Mouse (Mus musculus): ENCODE results near the gene Gm10577.

Gene Gm10577

DNA sequence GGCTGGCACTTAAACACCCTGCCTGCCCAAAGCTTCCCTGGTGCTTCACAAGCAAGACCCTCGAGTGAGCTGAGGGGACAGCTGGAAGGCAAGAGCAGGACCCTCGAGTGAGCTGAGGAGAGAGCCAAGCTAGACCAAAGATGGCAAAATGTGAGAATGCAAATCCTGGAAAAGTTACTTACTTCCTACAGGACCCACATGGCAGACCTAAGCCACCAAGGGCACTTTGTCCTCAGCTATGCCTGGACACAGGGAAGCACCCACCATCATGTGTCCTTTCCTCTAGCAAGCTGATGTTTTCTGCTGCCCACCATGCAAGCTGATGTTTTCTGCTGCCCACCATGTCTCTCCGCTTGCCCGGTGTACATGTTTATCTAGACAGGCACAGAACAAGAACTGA is at the start of gene Gm10577:
Gene Gm10577, minus strand, starts transcription at position 101 of the 400 bp plus-strand sequence.
- no peak for DNase-seq (ENCODE audit: low spot score in 2 of 2)

DNA sequence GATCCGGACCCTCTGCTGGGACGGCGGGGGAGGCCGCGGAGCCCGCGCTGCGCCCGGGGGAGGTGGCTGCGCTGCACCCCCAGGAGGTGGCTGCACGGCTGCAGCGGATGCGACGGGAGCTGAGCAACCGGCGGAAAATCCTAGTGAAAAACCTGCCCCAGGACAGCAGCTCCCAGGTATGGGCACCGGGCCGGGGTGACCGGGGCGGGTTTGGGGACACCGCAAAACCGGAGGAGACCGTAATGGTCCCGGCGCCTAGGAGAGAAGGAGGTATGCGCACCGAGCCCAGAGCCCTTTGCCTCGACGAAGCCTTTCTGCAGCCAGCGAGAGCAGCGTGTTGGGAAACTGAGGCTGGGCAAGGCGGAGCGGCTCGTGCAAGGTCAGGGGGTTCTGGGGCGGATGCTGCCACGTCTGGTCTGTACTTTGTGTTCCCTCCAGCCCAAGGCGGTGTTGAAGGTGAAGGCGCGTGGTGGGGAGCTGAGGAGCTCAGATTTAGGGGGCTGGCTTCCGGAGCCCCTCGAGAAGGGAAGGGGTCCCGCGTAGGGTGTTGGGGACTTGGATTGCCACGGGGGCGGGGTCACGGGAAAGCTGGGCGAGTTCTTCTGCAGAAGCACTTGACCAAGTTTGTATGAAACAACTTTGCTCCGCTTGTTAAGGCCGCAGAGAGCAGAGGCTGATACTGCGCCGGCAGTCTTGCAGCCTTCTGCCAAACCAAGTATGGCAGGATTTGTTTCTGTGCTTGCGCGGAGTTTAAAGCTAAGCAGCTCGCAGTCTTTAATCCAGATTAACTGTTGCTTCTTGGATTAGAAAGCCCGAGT is 48.9 kb upstream of the Gm10577 start:
- peak; percentile 21 for DNase-seq (ENCODE audit: low spot score in 2 of 2)

- peak; percentile 30 to 60 for DNase-seq (ENCODE audit: low spot score in 2 of 2)
Observed at GRCm38 (mm10) chr4:101068786-101069153, 48.3 kb upstream of the Gm10577 start, which contains the start of gene Raver2. Gene Raver2 (plus strand): TSS chr4:101068983.

DNA sequence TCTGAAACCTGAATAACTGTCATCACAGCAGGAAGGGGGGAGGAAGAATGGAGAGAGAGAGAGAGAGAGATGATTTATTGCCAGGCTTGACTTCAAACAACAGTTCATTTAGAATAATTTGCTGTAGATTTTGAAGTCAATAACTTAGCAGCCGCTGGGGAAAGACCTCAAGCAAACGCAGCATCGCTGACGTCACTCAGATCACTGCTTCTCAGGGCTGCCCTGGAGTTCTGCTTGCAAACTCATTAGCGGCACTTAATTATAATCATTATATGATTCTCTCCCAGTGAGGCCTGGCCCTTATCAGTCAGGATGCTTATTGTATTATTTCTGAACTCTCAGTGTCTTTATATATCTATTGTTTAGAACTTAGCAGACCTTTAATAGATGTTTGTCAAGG is 45.9 kb upstream of the Gm10577 start:
- DNase-seq (ENCODE audit: low spot score in 2 of 2): no peak

DNA sequence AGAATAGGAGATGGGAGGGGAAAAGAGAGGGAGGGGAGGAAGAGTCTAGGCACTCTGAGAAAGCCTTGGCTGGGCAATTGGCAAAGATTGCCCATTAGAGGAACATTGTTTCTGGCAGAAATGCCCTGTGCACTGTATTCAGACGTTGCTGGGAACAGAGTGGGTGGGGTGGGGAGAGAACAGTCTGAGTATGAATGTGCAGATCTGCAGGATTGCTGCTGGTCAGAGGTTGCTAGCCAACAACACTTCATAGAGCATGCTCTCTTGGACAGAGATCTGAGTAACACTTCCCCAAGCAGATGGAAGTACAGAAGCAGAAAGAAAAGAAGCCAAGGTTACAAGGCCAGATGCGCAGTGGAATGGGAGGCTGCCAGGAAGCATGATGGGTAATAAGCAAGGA is 41.6 kb upstream of the Gm10577 start:
- DNase-seq (ENCODE audit: low spot score in 2 of 2): no peak

DNA sequence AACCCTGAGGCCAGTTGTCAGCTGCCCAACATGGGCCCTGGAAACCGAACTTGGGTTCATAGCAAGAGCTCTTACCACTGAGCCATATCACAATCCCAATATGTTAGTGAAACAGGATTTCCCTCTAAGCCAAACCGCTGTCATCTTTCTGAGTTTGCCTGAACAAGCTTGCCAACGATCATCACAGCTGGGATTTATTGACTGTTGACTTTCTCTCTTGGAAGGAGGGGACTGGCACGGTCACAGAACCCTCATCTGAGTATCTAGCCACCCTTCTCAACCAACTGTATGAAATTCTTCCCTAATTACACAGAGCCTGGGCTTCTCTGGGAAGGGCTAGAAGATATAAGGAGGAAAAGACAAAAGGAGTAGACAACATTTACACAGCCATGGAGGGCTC is 26.1 kb upstream of the Gm10577 start:
- DNase-seq (ENCODE audit: low spot score in 2 of 2): no peak

GRCm38 (mm10) chr4:101044149-101044548 is 23.7 kb upstream of the Gm10577 start:
- no peak for DNase-seq (ENCODE audit: low spot score in 2 of 2)

DNA sequence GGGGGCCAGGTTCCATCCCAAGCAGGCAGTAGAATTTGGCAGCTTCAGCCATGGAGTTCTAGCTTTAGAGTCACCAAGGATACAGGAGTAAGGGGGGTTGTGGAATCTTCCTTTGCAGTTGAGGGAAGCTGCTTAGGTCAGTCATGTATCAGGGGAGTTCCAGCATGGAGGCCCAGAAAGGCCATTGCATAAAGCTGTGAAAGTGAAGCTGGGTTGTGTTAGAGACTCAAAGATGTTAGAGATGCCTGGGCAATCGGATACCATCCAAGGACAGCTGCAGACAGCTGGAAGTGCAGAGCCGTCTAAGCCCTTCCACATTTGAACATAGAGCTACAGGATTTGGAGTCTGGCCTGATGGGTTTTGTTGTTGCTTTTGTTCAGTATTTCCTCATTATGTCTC is 23.2 kb upstream of the Gm10577 start:
- DNase-seq (ENCODE audit: low spot score in 2 of 2): no peak

DNA sequence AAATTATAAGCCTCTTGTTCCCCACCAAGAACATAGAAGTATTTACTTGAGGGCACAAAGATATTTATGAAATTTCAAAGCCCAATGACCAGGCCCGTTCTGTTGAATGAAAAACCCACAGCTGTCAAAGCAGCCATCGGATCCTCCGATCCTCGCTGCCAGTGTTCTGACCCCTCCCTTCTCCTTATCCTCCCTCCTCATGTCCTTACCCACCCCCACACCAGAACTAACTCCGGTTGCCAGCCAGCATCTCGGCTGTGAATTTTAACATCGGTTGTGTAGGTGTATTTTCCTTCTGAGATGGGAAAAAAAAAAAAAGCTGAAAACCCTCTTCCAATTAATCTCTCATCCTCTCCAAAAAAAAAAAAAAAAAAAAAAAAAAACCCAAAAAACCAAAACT is 16.7 kb upstream of the Gm10577 start:
- no peak for DNase-seq (ENCODE audit: low spot score in 2 of 2)

DNA sequence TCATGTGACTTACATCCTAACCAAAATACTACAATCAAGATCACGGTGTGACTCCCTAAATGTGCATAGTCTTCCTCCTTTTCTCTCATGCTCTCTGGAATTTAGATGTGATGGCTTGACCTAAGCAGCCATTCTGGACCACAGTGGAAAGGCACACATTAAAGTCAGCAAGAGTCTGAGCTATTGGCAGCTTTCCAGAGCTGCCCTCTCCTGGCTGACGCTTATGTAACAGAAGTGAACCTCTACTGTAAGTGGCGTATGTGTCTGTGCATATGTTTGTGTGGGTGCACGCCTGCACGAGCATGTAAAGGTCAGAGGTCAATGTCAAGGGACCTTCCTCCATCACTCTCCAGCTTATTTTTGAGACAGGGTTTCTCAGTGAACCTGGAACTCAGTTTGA is 14.6 kb upstream of the Gm10577 start:
- no peak for DNase-seq (ENCODE audit: low spot score in 2 of 2)

DNA sequence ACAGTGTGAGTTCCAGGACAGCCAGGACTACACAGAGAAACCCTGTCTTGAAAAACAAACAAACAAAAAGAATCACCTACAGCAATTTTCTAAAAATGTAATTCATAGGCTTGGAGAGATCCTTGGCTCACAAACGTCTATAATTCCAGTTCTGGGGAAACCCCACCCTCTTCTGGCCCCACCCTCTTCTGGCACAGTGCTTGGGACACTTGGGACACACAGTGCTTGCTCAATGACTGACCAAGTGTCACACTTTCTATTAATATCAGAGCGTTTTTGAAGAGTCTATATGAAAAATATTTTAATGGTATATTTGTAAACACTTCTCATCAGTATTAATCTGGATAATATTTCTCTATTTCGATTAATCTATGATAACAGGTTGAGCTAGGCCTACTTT is 12.6 kb upstream of the Gm10577 start:
- DNase-seq (ENCODE audit: low spot score in 2 of 2): no peak

DNA sequence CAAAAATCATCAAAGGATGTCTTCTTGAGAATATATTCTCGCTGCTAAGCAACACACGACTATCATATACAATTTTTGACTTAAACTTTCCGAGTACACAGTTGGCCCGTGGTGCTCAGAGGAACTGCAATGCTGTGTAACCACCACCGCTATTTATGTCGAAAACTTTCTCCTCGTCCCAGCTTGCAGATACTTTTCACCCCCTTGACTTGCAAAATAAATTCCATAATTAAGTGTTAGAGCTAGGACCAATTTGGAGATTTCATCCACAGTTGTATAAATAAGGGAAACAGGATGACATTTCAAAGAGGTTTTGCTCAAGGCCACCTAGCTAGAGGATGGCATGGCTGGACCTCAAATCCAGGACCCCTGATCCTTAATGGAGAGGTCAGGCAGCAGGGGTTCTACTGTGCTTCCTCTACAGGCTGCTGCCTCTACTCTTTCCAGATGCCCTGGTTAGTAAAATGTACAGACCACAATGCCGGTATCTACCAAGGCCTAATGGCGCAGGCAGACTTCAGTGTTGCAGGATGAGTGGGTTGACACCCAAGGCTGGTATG is 7.4 kb upstream of the Gm10577 start:
- no peak for DNase-seq (ENCODE audit: low spot score in 2 of 2)

DNA sequence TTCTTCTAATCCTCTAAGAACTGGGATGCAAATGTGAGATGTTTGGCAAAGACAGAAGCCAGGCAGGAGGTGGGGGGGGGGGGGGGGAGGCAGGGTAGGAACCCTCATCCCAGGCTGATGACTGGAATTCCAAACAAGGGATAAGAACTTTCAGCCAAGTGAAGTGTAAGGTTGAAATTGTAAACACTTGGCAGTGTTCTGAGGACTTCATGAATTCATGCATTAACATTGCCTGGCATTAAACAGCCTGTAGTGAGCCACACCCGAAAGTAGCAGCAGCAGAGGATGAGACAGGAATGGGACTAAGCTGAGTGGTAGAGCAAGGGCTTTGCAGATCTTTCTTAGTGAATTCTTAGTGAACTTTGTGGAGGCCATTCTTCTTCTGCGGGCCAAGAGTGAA is 6.5 kb upstream of the Gm10577 start:
- DNase-seq (ENCODE audit: low spot score in 2 of 2): no peak

DNA sequence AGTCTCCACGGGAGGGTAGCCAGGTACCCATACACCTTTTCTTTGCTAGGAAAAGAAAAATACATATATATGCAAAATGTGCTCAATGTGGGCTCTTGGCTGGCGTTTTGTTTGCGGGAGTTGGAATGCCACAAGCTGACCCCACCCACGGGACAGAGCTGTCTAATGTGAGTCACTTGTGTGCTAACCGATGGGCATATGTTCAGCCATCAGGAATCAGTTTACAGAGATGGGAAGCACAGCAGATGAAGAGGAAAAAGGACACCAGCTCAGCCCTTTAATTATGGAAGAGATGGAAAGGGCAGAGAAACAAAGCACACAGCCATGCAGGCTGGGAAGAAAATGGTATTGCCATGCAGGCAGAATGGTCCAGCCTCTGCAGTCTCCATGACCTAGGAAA is 6.1 kb upstream of the Gm10577 start:
- DNase-seq (ENCODE audit: low spot score in 2 of 2): no peak

DNA sequence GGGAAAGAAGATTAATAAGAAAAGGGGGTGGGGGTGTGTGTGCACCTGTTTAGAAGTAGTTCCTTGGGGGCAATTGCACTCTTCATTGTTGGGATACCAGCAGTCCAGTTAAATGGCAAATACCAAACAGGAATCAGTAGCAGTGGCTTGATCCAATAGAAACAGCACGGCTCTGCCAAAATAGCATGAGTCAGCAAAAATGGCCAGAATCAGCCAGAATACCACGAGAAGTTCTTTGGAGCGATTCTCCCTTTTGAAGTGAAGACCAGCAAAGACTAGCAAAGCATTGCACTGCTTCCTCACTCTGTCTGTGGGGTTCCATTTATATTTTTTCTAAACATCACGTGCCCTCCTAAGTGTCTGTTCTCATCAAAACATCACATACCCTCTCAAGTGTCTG is 2.7 kb downstream of the Gm10577 start:
- no peak for DNase-seq (ENCODE audit: low spot score in 2 of 2)

GRCm38 (mm10) chr4:101009092-101009491 is 11.4 kb downstream of the Gm10577 start:
- no peak for DNase-seq (ENCODE audit: low spot score in 2 of 2)

DNA sequence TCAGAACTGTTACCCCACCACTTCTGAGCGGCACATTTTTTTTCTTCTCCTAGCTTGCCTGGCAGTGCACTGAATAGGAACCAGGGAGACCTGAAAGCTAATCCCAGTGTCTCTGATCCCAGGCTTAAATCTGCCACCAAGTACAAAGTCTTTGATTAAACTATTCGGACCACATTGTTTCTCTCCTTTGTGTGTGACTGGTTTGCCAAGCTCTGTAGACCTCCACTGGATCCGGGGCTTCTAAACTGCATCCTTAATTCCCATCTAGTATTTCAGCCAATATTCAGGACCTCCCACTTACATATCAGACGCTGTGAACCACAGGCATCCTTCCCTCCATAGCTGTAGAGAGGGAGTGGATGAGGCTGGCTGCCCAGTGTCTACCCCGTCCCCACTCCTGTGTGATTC is 12.1 kb downstream of the Gm10577 start:
- no peak for DNase-seq (ENCODE audit: low spot score in 2 of 2)

DNA sequence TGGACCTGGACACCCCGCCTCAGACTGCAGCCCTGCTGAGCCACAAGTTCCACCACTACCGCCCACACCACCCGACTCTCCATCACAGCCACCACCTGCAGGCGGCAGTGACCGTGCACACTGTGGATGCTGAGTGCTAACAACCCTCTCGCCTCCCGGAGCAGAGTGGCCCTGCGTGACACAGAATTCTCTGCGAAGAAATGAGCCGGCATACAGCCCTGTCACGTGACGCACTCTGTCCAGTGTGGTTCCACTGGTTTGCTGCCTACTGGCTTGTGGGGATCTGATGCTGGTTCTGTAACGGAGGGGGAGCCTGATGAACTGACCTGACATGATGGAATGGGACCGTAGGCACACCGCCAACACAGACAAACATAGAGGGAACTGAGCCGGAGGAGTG is 17.5 kb downstream of the Gm10577 start:
- no peak for DNase-seq (ENCODE audit: low spot score in 2 of 2)

- no peak for DNase-seq (ENCODE audit: low spot score in 2 of 2)
Observed at GRCm38 (mm10) chr4:101001073-101001472, 19.4 kb downstream of the Gm10577 start.

GRCm38 (mm10) chr4:101000622-101001021 is 19.9 kb downstream of the Gm10577 start:
- no peak for DNase-seq (ENCODE audit: low spot score in 2 of 2)

DNA sequence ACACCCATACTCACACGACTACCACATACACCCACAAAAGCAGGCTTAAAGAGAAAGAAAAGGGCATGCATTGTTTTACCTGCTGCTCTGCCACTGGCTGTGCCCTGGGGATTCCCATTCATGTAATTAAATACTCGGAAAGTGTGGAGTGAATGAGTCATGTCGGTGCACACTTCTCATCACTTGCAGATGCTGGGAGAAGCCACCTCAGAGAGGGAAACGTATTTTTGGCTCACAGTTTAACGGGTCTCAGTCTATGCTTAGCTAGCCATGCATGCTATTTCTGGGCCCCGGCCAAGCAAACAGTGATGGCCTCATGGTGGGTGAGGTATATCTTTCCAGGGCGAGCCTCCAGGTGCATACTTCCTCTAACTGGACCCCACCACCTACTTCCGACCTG is 21.6 kb downstream of the Gm10577 start:
- DNase-seq (ENCODE audit: low spot score in 2 of 2): no peak

- DNase-seq (ENCODE audit: low spot score in 2 of 2): peak in 1 of 2 experiments; percentile 53
Observed at GRCm38 (mm10) chr4:100998145-100998544, 22.4 kb downstream of the Gm10577 start.

GRCm38 (mm10) chr4:100996060-100996651 is 24.3 kb downstream of the Gm10577 start:
- DNase-seq (ENCODE audit: low spot score in 2 of 2): no peak

All from cerebellum, postnatal 4 days (tissue).